Mouse (Mus musculus) limb, embryonic 10.5 days (tissue): Measurements from ENCODE around the gene Lce1a1. TPM values are rescaled to one million over a fixed set of nuclear protein-coding genes. Genes with fewer than 3 reads are reported as not detected.
"Not testable (repeated sequence)": the region's sequence is repeated elsewhere in the genome, so short reads cannot be mapped to it uniquely, and the experiment has no call there.

Source experiments
- DNase-seq: peaks from one replicate; pipeline ENCODE4 v3.0.0-alpha.2; 2017; ENCODE audit warnings: low spot score
- H3K27ac ChIP-seq: fragments of 300-500 bp; sonication (generic); 2 replicates; pipeline ENCODE4 v1.5.1; 2016; ENCODE audit warnings: mild to moderate bottlenecking
- H3K27me3 ChIP-seq: fragments of 300-500 bp; sonication (generic); 2 replicates; pipeline ENCODE4 v1.6.1; 2016; ENCODE audit warnings: low read depth, mild to moderate bottlenecking; ENCODE audit not compliant: poor library complexity, severe bottlenecking
- H3K36me3 ChIP-seq: fragments of 300-500 bp; sonication (generic); 2 replicates; pipeline ENCODE4 v1.6.1; 2016; ENCODE audit warnings: mild to moderate bottlenecking, moderate library complexity
- H3K4me1 ChIP-seq: fragments of 300-500 bp; sonication (generic); 2 replicates; pipeline ENCODE4 v1.6.1; 2016
- H3K4me3 ChIP-seq: fragments of 300-500 bp; sonication (generic); 2 replicates; pipeline ENCODE4 v1.5.1; 2016; ENCODE audit warnings: mild to moderate bottlenecking, moderate library complexity
- H3K9me3 ChIP-seq: fragments of 300-500 bp; sonication (generic); replicated peaks from 2 replicates; pipeline ENCODE4 v1.6.1; 2016; ENCODE audit warnings: mild to moderate bottlenecking
- WGBS: fragments of 180-500 bp; shearing (Covaris S2); methylation state at CpG from one replicate; pipeline ENCODE4 v1.1.7; 2016; 5-methylcytosine and 5-hydroxymethylcytosine counted together
- polyA plus RNA-seq: library from polyadenylated mRNA; unstranded; fragments of >200 nt; fragmentation: Nextera tagmentation; extraction: Ambion mirVana; gene quantifications from 2 replicates; pipeline ENCODE4 v1.2.1, GENCODE M21; 2016

The Lce1a1 gene
- not detected in 2 replicates for polyA plus RNA-seq

GRCm38 (mm10) chr3:92648207-92648606 is at the start of gene Lce1a1:
Gene Lce1a1, minus strand, starts transcription at chr3:92648307.
- no peak for DNase-seq
- H3K4me1 ChIP-seq, result no peaks in the 10 kb centered on the region
- H3K9me3 ChIP-seq, result no peaks in the 10 kb centered on the region
- H3K36me3 ChIP-seq, result no peaks in the 10 kb centered on the region
- no peak within 1 kb of the TSS for H3K4me3 ChIP-seq
- 91% methylated on average over 1 of the region's 1 CpGs for WGBS
- H3K27ac ChIP-seq, result no peak within 1 kb of the TSS
- H3K27me3 ChIP-seq, result no peaks in the 10 kb centered on the region

- no peaks in the 10 kb centered on the region for H3K4me1 ChIP-seq
- no peaks in the 10 kb centered on the region for H3K27me3 ChIP-seq
- DNase-seq, result no peak
- H3K9me3 ChIP-seq, result no peaks in the 10 kb centered on the region
- H3K36me3 ChIP-seq, result no peaks in the 10 kb centered on the region
- H3K27ac ChIP-seq, result no peak overlapping the region
- 50% methylated on average over 1 of the region's 1 CpGs for WGBS
- H3K4me3 ChIP-seq, result no peak overlapping the region
These were observed 46.5 kb upstream of the Lce1a1 start for GRCm38 (mm10) chr3:92694613-92695012.

- Histone ChIP-seq H3K4me1 (no peaks in the 10 kb centered on the region), H3K4me3 (no peak overlapping the region), H3K27me3 (no peaks in the 10 kb centered on the region), H3K36me3 (no peaks in the 10 kb centered on the region), H3K9me3 (no peaks in the 10 kb centered on the region), H3K27ac (no peak overlapping the region)
- no peak for DNase-seq
These were observed 43.6 kb upstream of the Lce1a1 start for GRCm38 (mm10) chr3:92691688-92692087.

- not testable (repeated sequence) for H3K4me3 ChIP-seq, H3K27me3 ChIP-seq, H3K9me3 ChIP-seq, DNase-seq, H3K27ac ChIP-seq, H3K36me3 ChIP-seq, H3K4me1 ChIP-seq
- 76% methylated on average over 16 of the region's 16 CpGs for WGBS
These were observed 41.0 kb upstream of the Lce1a1 start for GRCm38 (mm10) chr3:92689154-92689553.

- H3K9me3 ChIP-seq, result no peaks in the 10 kb centered on the region
- H3K4me1 ChIP-seq, result no peaks in the 10 kb centered on the region
- WGBS, result 64% methylated on average over 2 of the region's 2 CpGs
- H3K4me3 ChIP-seq, result no peak within 1 kb of the TSS
- no peaks in the 10 kb centered on the region for H3K36me3 ChIP-seq
- H3K27me3 ChIP-seq, result no peaks in the 10 kb centered on the region
- no peak for DNase-seq
- no peak within 1 kb of the TSS for H3K27ac ChIP-seq
These were observed 39.0 kb upstream of the Lce1a1 start, which contains the start of gene Lce1d for GRCm38 (mm10) chr3:92687110-92687509. Gene Lce1d, minus strand, starts transcription at chr3:92687210.

- Histone ChIP-seq H3K9me3 (no peaks in the 10 kb centered on the region), H3K27me3 (no peaks in the 10 kb centered on the region), H3K36me3 (no peaks in the 10 kb centered on the region), H3K4me1 (no peaks in the 10 kb centered on the region), H3K4me3 (no peak within 1 kb of the TSS), H3K27ac (no peak within 1 kb of the TSS)
- 82% methylated on average over 4 of the region's 4 CpGs for WGBS
- DNase-seq, result no peak
These were observed 30.8 kb upstream of the Lce1a1 start, which contains the start of gene Lce1c for GRCm38 (mm10) chr3:92678947-92679346. Gene Lce1c, plus strand, starts transcription at chr3:92679247.

- H3K36me3 ChIP-seq, result no peaks in the 10 kb centered on the region
- no peaks in the 10 kb centered on the region for H3K4me1 ChIP-seq
- H3K4me3 ChIP-seq, result no peak within 1 kb of the TSS
- H3K27ac ChIP-seq, result no peak within 1 kb of the TSS
- no peaks in the 10 kb centered on the region for H3K27me3 ChIP-seq
- DNase-seq, result no peak
- H3K9me3 ChIP-seq, result no peaks in the 10 kb centered on the region
These were observed 22.1 kb upstream of the Lce1a1 start, which contains the start of gene Lce1a2 for GRCm38 (mm10) chr3:92670215-92670614. Gene Lce1a2, minus strand, starts transcription at chr3:92670315.

- no peaks in the 10 kb centered on the region for H3K27me3 ChIP-seq
- H3K4me1 ChIP-seq, result no peaks in the 10 kb centered on the region
- H3K9me3 ChIP-seq, result no peaks in the 10 kb centered on the region
- no peaks in the 10 kb centered on the region for H3K36me3 ChIP-seq
- H3K27ac ChIP-seq, result no peak within 1 kb of the TSS
- H3K4me3 ChIP-seq, result no peak within 1 kb of the TSS
- DNase-seq, result no peak
These were observed 8.7 kb upstream of the Lce1a1 start, which contains the start of gene Lce1b for GRCm38 (mm10) chr3:92656826-92657225. Gene Lce1b, minus strand, starts transcription at chr3:92656926.

GRCm38 (mm10) chr3:92639854-92640253 is 8.3 kb downstream of the Lce1a1 start:
- no peaks in the 10 kb centered on the region for H3K9me3 ChIP-seq
- no peaks in the 10 kb centered on the region for H3K4me1 ChIP-seq
- no peaks in the 10 kb centered on the region for H3K27me3 ChIP-seq
- no peak for DNase-seq
- H3K27ac ChIP-seq, result no peak overlapping the region
- 91% methylated on average over 15 of the region's 15 CpGs for WGBS
- no peak overlapping the region for H3K4me3 ChIP-seq
- no peaks in the 10 kb centered on the region for H3K36me3 ChIP-seq

GRCm38 (mm10) chr3:92638653-92638991 is 9.5 kb downstream of the Lce1a1 start:
- no peaks in the 10 kb centered on the region for H3K4me1 ChIP-seq
- no peak for DNase-seq
- no peak overlapping the region for H3K4me3 ChIP-seq
- H3K27me3 ChIP-seq, result no peaks in the 10 kb centered on the region
- no peak overlapping the region for H3K27ac ChIP-seq
- no peaks in the 10 kb centered on the region for H3K36me3 ChIP-seq
- no peaks in the 10 kb centered on the region for H3K9me3 ChIP-seq
- 86% methylated on average over 3 of the region's 3 CpGs for WGBS

- no peaks in the 10 kb centered on the region for H3K9me3 ChIP-seq
- H3K27ac ChIP-seq, result no peak overlapping the region
- H3K4me1 ChIP-seq, result no peaks in the 10 kb centered on the region
- H3K4me3 ChIP-seq, result no peak overlapping the region
- H3K27me3 ChIP-seq, result no peaks in the 10 kb centered on the region
- 70% methylated on average over 1 of the region's 1 CpGs for WGBS
- H3K36me3 ChIP-seq, result no peaks in the 10 kb centered on the region
- no peak for DNase-seq
These were observed 10.1 kb downstream of the Lce1a1 start for GRCm38 (mm10) chr3:92637745-92638652.

- WGBS, result 87% methylated on average over 2 of the region's 2 CpGs
- Histone ChIP-seq H3K27ac (no peak within 1 kb of the TSS), H3K4me1 (no peaks in the 10 kb centered on the region), H3K27me3 (no peaks in the 10 kb centered on the region), H3K9me3 (no peaks in the 10 kb centered on the region), H3K4me3 (no peak within 1 kb of the TSS), H3K36me3 (no peaks in the 10 kb centered on the region)
- DNase-seq, result no peak
These were observed 26.5 kb downstream of the Lce1a1 start, which contains the start of gene Lce6a for GRCm38 (mm10) chr3:92621560-92621959. Gene Lce6a, minus strand, starts transcription at chr3:92621660.

GRCm38 (mm10) chr3:92609804-92610203 is 38.3 kb downstream of the Lce1a1 start:
- no peaks in the 10 kb centered on the region for H3K27me3 ChIP-seq
- 77% methylated on average over 1 of the region's 1 CpGs for WGBS
- DNase-seq, result no peak

More at GRCm38 (mm10) chr3:92609804-92610203, 38.3 kb downstream of the Lce1a1 start:
- Histone ChIP-seq H3K27ac (no peak overlapping the region), H3K4me1 (no peaks in the 10 kb centered on the region), H3K4me3 (no peak overlapping the region), H3K36me3 (no peaks in the 10 kb centered on the region), H3K9me3 (no peaks in the 10 kb centered on the region)
